Mouse (Mus musculus): ENCODE results near the gene Cyp26c1.

DNA sequence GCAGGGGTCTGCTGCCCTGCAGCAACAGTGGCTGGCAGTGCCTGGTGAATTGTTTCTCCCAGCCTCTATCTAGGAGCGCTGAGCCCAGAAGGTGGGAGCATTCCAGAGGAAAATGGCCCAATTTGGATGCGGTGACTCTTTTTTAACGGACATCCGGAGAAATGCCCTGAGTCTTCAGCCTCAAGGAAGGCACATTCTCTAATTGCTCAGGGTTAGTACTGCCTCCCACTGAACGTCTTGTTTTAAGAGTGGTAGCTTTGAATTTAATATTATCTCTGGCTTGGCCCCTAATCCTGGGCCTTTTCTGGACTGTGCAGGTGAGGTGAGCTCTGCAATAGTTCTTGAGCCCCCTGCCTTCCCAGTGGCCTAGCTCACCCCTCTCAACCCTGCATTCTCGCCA is at the start of gene Cyp26c1:
- TF ChIP-seq EP300 (IDR thresholded peaks at IDR 0.05; ENCODE audit: low read depth) (no peak), CTCF (IDR thresholded peaks at IDR 0.05; ENCODE audit: low read depth) (no peak)

Measured in liver, embryonic 14.5 days (tissue).